Mouse (Mus musculus): ENCODE measurements around the gene Sipa1l2. TPM values are rescaled to one million over a fixed set of nuclear protein-coding genes. Genes with fewer than 3 reads are reported as not detected.

The Sipa1l2 gene
- polyA plus RNA-seq, 1 experiment, result 10.3 TPM

DNA sequence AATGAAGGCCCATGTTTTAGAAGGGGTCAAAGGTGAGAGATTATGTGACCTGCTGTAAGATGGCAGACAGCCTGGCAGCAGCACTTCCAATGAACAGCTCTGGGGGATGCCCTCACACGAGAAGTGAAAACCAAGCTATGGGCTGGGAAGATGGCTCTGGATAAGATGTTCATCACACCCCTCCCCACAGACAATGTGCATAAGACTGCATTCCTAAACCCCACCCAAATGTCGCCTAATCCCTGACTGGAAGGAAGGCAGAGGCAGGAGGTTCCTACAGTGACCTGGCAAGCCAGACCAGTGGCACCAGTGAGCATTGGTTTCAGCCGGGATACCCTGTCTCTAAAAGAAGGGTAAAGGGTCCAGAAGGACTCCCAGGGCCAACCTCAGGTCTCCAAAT is 83.9 kb downstream of the Sipa1l2 start:
- TF ChIP-seq POLR2A (IDR thresholded peaks at IDR 0.05; ENCODE audit: low read depth, low read length) (no peak), CTCF (IDR thresholded peaks at IDR 0.05; ENCODE audit: borderline replicate concordance, insufficient read depth, low read length) (no peak)
- Histone ChIP-seq H3K4me3 (ENCODE audit: insufficient read depth, low read length) (no peak overlapping the region), H3K27ac (ENCODE audit: insufficient read depth, low read length) (no peak overlapping the region), H3K4me1 (ENCODE audit: control insufficient read depth, insufficient read depth, low read length) (no peaks in the 10 kb centered on the region; the same call in 1 of the 2 replicates)

GRCm38 (mm10) chr8:125484530-125485196 is 84.9 kb downstream of the Sipa1l2 start:
- TF ChIP-seq POLR2A (IDR thresholded peaks at IDR 0.05; ENCODE audit: low read depth, low read length) (no peak), CTCF (IDR thresholded peaks at IDR 0.05; ENCODE audit: borderline replicate concordance, insufficient read depth, low read length) (no peak)
- H3K4me1 ChIP-seq (ENCODE audit: control insufficient read depth, insufficient read depth, low read length), result no peaks in the 10 kb centered on the region; the same call in 1 of the 2 replicates
- H3K27ac ChIP-seq (ENCODE audit: insufficient read depth, low read length), result no peak overlapping the region
- no peak overlapping the region for H3K4me3 ChIP-seq (ENCODE audit: insufficient read depth, low read length)

GRCm38 (mm10) chr8:125482491-125483096 is 87.0 kb downstream of the Sipa1l2 start:
- H3K27ac ChIP-seq (ENCODE audit: insufficient read depth, low read length), result no peak overlapping the region
- no peak for TF ChIP-seq CTCF (IDR thresholded peaks at IDR 0.05; ENCODE audit: borderline replicate concordance, insufficient read depth, low read length)
- no peak for TF ChIP-seq POLR2A (IDR thresholded peaks at IDR 0.05; ENCODE audit: low read depth, low read length)
- no peaks in the 10 kb centered on the region; the same call in 1 of the 2 replicates for H3K4me1 ChIP-seq (ENCODE audit: control insufficient read depth, insufficient read depth, low read length)

DNA sequence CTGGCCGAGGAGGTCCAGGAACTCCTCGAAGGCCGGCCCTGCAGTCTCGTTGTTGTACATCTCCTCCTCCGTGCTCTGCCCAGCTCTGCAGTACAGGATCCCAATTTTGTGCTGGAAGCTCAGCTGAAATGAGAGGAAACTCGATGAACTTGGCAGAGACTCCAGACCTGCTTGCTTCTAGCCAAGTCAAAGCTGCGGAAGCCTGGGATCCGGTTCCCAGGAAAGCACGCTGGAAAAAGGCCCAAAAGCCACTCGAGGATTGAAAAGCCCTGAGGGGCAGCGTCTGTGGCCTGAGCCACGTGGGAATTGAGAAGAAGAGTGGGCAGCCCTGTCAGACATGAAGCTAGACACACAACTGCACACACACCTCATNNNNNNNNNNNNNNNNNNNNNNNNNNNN is 94.7 kb downstream of the Sipa1l2 start:
- TF ChIP-seq CTCF (IDR thresholded peaks at IDR 0.05; ENCODE audit: borderline replicate concordance, insufficient read depth, low read length) (no peak), POLR2A (IDR thresholded peaks at IDR 0.05; ENCODE audit: low read depth, low read length) (no peak)
- Histone ChIP-seq H3K27ac (ENCODE audit: insufficient read depth, low read length) (no peak overlapping the region), H3K4me1 (ENCODE audit: control insufficient read depth, insufficient read depth, low read length) (no peaks in the 10 kb centered on the region), H3K4me3 (ENCODE audit: insufficient read depth, low read length) (no peak overlapping the region)

More at GRCm38 (mm10) chr8:125482491-125483096, 87.0 kb downstream of the Sipa1l2 start:
- no peak overlapping the region for H3K4me3 ChIP-seq (ENCODE audit: insufficient read depth, low read length)

DNA sequence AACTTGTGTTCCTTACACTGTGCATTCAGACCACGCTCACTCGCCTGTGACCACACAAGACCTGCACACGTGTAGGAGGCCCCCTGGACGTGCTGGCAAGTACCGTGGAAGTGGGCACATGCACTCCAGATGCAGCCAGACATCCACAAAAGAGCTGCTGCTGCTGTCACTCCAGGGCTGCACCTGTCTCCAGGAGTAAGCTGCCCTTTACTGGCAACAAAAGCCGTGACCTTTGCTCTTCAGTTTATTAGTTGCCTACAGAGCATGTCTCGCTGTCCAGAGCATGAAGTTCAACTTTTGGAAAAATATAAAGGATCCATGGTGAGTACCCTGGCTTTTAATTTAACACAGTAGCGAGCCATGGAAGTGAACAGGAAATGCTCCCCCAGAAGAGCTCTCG is 98.2 kb downstream of the Sipa1l2 start:
- Histone ChIP-seq H3K27ac (ENCODE audit: insufficient read depth, low read length) (no peak overlapping the region), H3K4me3 (ENCODE audit: insufficient read depth, low read length) (no peak overlapping the region), H3K4me1 (ENCODE audit: control insufficient read depth, insufficient read depth, low read length) (no peaks in the 10 kb centered on the region)
- TF ChIP-seq POLR2A (IDR thresholded peaks at IDR 0.05; ENCODE audit: low read depth, low read length) (no peak), CTCF (IDR thresholded peaks at IDR 0.05; ENCODE audit: borderline replicate concordance, insufficient read depth, low read length) (no peak)

- Histone ChIP-seq H3K4me3 (ENCODE audit: insufficient read depth, low read length) (no peak overlapping the region), H3K4me1 (ENCODE audit: control insufficient read depth, insufficient read depth, low read length) (peaks cover 4% of the 10 kb centered on the region; the same call in 1 of the 2 replicates), H3K27ac (ENCODE audit: insufficient read depth, low read length) (no peak overlapping the region)
- TF ChIP-seq CTCF (IDR thresholded peaks at IDR 0.05; ENCODE audit: borderline replicate concordance, insufficient read depth, low read length), result no peak
- no peak for TF ChIP-seq POLR2A (IDR thresholded peaks at IDR 0.05; ENCODE audit: low read depth, low read length)
Observed at GRCm38 (mm10) chr8:125465156-125465821, 104.3 kb downstream of the Sipa1l2 start.

- Histone ChIP-seq H3K4me3 (ENCODE audit: insufficient read depth, low read length) (no peak overlapping the region), H3K4me1 (ENCODE audit: control insufficient read depth, insufficient read depth, low read length) (peaks cover 4% of the 10 kb centered on the region; the same call in 1 of the 2 replicates), H3K27ac (ENCODE audit: insufficient read depth, low read length) (no peak overlapping the region)
- TF ChIP-seq CTCF (IDR thresholded peaks at IDR 0.05; ENCODE audit: borderline replicate concordance, insufficient read depth, low read length) (no peak), POLR2A (IDR thresholded peaks at IDR 0.05; ENCODE audit: low read depth, low read length) (no peak)
Observed at GRCm38 (mm10) chr8:125462901-125463300, 106.7 kb downstream of the Sipa1l2 start.

DNA sequence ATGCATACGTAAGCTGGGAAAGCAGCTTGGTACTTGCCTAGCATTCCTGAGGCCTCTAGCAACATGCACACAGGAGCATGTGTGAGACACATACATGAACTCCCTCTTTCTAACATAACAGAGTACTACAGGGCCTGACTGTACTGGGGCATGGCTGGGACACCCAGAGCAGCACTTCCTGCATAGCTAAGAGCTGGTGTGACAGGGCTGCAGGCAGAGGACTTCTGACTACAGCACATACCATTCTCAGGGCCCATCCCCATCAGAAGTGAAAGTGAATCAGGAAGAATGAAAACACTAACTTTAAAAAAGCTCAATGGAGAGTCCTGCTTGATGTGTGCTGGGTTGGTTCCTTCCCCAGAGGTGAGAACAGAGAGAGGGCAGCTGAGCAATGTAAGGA is 108.1 kb downstream of the Sipa1l2 start:
- Histone ChIP-seq H3K27ac (ENCODE audit: insufficient read depth, low read length) (no peak overlapping the region; the same call in 1 of the 2 replicates), H3K4me3 (ENCODE audit: insufficient read depth, low read length) (no peak overlapping the region), H3K4me1 (ENCODE audit: control insufficient read depth, insufficient read depth, low read length) (peaks cover 4% of the 10 kb centered on the region; the same call in 1 of the 2 replicates)
- no peak for TF ChIP-seq CTCF (IDR thresholded peaks at IDR 0.05; ENCODE audit: borderline replicate concordance, insufficient read depth, low read length)
- no peak for TF ChIP-seq POLR2A (IDR thresholded peaks at IDR 0.05; ENCODE audit: low read depth, low read length)

DNA sequence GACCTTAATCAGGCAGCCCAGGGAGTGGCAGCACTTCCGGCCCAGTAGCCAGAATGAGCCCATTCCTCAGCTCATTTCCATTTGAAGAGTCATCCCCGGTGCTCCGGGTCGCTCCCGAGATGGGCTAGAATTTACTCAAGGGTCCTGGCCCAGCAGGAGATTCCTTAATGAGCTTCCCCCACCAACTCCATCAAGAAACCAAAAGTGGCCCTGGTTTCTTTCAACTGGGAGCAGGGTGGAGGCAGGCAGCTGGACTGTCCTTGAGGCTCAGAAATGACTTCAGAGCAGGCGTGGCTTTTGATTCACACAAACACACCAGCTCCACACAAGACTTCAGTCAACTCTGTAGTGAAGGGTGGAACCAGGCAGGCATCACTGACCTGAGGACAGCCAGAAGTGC is 109.0 kb downstream of the Sipa1l2 start:
- Histone ChIP-seq H3K4me1 (ENCODE audit: control insufficient read depth, insufficient read depth, low read length) (peaks cover 2% of the 10 kb centered on the region; the same call in 1 of the 2 replicates), H3K27ac (ENCODE audit: insufficient read depth, low read length) (no peak overlapping the region), H3K4me3 (ENCODE audit: insufficient read depth, low read length) (no peak overlapping the region)
- TF ChIP-seq CTCF (IDR thresholded peaks at IDR 0.05; ENCODE audit: borderline replicate concordance, insufficient read depth, low read length), result no peak
- no peak for TF ChIP-seq POLR2A (IDR thresholded peaks at IDR 0.05; ENCODE audit: low read depth, low read length)

DNA sequence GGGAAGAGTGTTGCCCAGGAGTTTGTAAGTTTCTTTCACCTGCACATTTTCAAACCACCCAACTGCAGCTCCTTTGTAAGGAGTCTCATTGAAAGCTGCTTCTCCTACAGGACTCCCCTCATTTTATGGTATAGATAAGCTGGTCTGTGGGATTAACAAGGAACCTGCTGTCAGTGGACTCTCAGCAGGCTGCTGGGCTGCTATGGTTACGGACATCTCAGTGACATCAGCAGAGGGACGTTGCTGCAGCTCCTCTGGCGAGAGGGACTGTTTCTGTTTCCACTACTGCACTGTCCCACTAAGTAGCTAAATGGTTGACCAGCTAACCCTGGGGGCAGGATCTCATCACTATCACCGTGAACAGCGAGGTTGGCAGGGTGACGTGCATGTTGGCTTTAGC is 120.6 kb downstream of the Sipa1l2 start:
- H3K4me3 ChIP-seq (ENCODE audit: insufficient read depth, low read length), result no peak overlapping the region
- H3K4me1 ChIP-seq (ENCODE audit: control insufficient read depth, insufficient read depth, low read length), result peaks cover 9% of the 10 kb centered on the region
- TF ChIP-seq POLR2A (IDR thresholded peaks at IDR 0.05; ENCODE audit: low read depth, low read length), result no peak
- TF ChIP-seq CTCF (IDR thresholded peaks at IDR 0.05; ENCODE audit: borderline replicate concordance, insufficient read depth, low read length), result no peak
- H3K27ac ChIP-seq (ENCODE audit: insufficient read depth, low read length), result no peak overlapping the region

All from embryonic fibroblast, embryonic 13.5 days (primary cell).